Mouse (Mus musculus) duodenum, adult 2 months (tissue): Measurements from ENCODE around the gene Dcst1. TPM values are rescaled to one million over a fixed set of nuclear protein-coding genes. Genes with fewer than 3 reads are reported as not detected.

ENCODE experiments used
- polyA plus RNA-seq: library from polyadenylated mRNA; depleted of rRNA; stranded (reverse); fragments of >200 nt; gene quantifications from 2 replicates; pipeline ENCODE4 v1.2.3, GENCODE M21; 2012; ENCODE audit warnings: low replicate concordance; rRNA removed

Dcst1 gene
- polyA plus RNA-seq: 5.1 and 8.6 TPM in 2 replicates

DNA sequence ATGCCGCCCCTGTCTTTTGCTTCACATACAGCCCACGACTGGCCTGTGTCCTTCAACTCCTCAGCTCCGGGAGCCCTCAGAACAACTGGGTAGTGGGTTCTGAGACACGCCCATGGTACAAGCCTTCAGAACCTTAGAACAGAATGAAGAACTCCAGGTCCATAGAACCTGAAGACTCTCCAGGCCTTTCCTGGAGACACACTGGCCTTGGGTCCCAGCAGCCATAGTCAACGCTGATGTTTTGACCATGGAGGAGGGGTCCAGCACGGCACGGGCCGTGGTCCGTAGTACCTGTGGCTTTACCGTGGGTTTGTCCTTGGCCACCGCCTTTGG lies at the start of gene Dcst1:
Gene Dcst1, minus strand, starts transcription at position 101 of the 333 bp plus-strand sequence.

DNA sequence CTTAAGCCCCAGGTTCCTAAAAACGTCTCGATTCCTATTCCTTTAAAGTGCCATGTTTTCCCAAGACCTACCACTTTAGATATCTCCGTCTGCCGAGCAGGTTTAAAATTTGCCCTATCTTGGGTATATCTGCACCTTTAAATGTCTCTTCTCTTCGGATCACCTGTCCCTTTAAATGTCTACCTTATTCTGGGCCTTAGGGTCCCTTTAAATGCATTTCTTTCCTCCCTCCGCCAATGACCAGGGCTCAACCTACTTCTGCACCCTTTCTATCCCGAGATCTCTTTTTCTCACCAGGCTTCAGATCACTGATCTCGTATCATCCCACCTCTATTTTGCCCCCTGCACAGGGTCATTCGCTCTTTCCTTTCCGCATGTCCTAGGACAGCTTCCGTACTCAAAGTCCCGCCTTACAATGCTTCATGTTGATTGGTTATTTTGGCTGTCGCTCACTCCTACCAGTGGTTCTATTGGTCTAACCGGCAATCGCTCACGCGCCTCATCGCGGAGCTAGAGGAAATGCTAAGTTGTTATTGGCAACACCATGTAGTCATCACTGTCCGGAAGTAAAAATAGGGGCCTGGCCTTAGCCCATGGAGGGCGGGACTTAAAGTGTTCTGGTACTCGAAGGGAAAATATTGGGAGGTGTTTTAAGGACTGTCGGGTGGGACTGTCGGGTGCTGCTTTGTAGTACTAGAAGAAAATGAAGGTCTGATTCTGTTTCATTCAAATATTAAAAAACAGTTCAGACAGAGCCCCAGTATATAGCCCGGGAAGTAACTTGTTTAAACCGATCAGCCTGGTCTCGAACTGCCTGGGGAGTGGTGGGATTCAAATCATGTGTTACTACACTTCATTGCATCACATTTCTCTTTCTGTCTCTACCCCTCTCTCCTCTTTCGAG lies 46.7 kb upstream of the Dcst1 start, which contains the start of gene Flad1:
Gene Flad1, minus strand, starts transcription at position 381 of the 904 bp plus-strand sequence.

GRCm38 (mm10) chr3:89402693-89403092 lies 37.6 kb upstream of the Dcst1 start, which contains the start of gene Lenep:
Lenep (minus strand) TSS chr3:89402793.

DNA sequence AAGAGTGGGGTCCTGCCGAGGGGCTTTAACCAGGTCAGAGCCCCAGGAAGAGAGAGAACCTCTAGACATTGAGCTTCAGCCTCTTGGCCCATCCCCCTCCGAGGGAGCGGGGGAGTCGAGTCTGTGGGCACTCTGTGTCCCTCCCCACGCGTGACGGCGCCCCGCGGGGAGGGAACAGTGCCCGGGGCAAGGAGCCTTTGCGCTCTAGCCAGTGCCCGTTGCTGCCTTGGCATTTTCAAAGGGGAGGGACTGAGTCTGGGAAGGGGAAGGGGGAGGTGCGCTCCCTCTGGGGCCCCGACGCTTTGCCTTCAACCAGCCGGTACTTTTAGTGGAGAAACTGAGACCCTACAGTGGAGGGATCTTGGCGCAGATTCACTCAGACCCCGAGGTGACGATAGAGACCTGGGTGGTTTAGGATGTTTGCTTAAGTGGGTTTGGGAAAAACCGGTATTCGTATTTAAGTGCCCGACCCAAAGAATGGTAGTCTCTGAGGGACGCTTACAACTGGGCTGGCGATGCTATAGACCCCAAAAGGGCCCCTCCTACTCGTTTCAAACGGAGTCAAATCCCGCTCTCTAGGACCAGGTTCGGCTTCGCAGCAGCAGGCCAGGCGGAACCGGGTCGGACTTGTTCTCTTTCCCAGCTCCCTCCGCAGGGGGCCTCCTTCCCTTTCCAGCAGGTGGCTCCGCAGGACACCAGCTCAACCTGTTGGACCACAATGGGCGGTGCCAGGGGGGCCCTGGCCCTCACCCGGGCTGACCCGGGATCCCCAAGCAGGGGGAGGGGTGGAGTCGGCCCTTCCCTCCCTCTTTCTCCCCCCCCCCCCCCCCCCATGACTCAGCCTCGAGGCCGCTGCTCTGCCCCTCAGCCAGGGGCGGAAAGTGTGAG lies 29.2 kb upstream of the Dcst1 start, which contains the start of gene Zbtb7b:
Gene Zbtb7b, minus strand, starts transcription at position 771 of the 888 bp plus-strand sequence.

DNA sequence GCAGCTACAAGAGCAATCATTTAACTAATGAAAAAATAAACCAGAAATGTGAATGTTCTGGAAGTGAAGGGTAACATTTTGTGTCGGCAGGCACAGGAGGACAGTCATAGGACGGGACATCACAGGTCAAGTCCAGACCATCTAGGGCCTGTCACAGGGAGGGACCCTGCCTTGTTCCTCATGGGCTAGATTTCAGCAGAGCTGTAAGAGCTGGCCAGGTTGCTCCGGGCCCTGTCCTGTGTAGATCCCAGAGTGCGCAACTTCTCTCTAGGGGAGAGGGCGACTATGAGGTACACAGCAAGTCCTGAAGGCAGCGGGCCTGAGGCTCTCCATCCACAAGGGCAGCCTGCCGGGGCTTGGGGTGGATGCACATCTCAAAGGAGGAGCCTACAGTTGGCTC lies 3.4 kb downstream of the Dcst1 start, which contains the start of gene Dcst2:
Gene Dcst2, plus strand, starts transcription at position 301 of the 400 bp plus-strand sequence.

DNA sequence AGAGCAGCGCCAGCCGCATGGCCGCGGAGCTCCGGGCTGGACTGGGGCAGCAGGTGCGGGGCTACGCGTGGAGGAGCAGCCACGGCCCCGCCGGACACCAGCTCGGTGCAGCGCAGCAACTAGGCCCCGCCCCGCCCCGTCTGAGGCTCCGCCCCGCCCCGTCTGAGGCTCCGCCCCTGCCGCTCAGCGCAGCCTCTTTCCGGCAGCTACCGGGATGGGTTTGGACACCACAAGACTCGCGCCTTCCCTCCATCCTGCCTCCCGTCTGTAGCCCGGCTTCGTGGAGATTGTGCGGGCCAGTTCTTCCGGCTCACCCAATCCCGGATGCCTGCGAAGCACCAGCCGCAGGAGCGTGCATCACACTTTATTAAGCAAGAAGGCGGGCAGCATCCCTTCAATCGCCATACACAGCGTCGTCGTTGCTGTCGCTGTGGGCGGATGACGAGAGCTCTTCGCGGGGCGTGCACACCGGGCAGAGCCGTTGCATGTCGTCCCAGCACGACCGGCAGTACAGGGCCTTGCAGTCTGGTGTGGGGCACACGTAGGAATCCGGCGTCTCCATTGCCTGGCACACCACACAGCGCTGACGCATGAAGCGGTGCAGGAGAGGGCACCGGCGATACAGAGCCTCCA lies 15.1 kb downstream of the Dcst1 start, which contains the start of gene Adam15:
Gene Adam15, minus strand, starts transcription at position 128 of the 633 bp plus-strand sequence.

DNA sequence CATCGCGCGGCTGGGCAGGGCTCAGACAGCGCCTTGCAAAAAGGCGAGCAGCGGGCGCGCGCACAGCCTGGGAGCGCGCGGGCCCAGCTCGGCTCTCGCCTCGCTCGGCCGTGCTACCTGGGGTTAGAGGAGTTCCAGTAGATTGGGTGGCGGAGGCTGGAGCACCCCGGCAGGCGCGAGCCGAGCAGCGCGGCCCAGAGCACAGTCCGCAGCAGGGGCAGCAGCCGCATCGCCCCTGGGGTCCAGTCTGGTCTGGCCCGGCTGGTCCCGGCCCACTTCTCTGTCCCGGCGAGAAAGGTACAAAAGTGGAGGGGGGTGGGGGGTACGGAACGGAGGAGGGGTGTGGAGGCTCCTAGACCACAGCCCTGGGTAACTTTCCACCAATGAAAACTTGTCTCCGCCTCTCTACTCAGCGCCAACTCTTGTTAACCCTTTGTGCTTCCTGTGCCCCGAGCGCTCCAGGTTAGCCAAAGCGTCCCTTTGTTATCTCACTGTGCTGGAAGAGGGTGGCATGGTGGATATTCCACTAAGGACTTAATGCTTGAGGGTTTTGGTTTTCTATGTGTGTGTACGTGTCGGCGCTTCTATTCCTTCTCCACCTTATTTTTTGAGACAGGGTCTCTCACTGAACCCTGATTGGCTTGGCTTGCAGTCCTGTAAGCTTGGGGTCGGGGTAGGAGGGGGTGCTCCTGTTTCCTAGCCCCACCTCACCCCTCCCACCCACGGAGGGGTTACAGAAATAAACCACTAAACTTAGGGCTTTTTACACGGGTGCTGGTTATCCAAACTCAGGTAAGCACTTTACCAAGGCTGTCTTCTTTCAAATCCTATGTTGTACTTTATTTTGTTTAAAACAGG lies 27.1 kb downstream of the Dcst1 start, which contains the start of gene Efna4:
Gene Efna4, minus strand, starts transcription at position 308 of the 858 bp plus-strand sequence.

GRCm38 (mm10) chr3:89322514-89323165 lies 42.4 kb downstream of the Dcst1 start, which contains the start of gene Efna3:
Efna3 (minus strand) TSS chr3:89322965.

Other genes with a start within 250 kb of the Dcst1 start
- 528 and 535 TPM in 2 replicates for gene Pklr, start 229.1 kb downstream of the Dcst1 start, polyA plus RNA-seq
- gene Hcn3, start 205.1 kb downstream of the Dcst1 start, polyA plus RNA-seq: 0.38 and 1.6 TPM in 2 replicates
- gene Clk2, start 200.5 kb downstream of the Dcst1 start, polyA plus RNA-seq: 19.8 and 20.8 TPM in 2 replicates
- 128 and 132 TPM in 2 replicates for gene Scamp3, start 187.8 kb downstream of the Dcst1 start, polyA plus RNA-seq
- 26.9 and 30.9 TPM in 2 replicates for gene Fam189b, start 182.1 kb downstream of the Dcst1 start, polyA plus RNA-seq
- 27.8 and 49.9 TPM in 2 replicates for gene Gba, start 162.3 kb downstream of the Dcst1 start, polyA plus RNA-seq
- gene Thbs3, start 150.1 kb downstream of the Dcst1 start, polyA plus RNA-seq: 8.4 and 15.4 TPM in 2 replicates
- 192 and 239 TPM in 2 replicates for gene Mtx1, start 138.2 kb downstream of the Dcst1 start, polyA plus RNA-seq
- gene Muc1, start 136.2 kb downstream of the Dcst1 start, polyA plus RNA-seq: 1.1 and 80.2 TPM in 2 replicates
- 340 and 345 TPM in 2 replicates for gene Krtcap2, start 119.3 kb downstream of the Dcst1 start, polyA plus RNA-seq
- 2.8 and 16.7 TPM in 2 replicates for gene Trim46, start 118.9 kb downstream of the Dcst1 start, polyA plus RNA-seq
- 370 and 590 TPM in 2 replicates for gene Dpm3, start 105.9 kb downstream of the Dcst1 start, polyA plus RNA-seq
- gene Slc50a1, start 94.7 kb downstream of the Dcst1 start, polyA plus RNA-seq: 90.2 and 159 TPM in 2 replicates
- gene Efna1, start 84.1 kb downstream of the Dcst1 start, polyA plus RNA-seq: 59.5 and 87.8 TPM in 2 replicates
- 8.2 and 18.7 TPM in 2 replicates for gene Efna3, start 42.3 kb downstream of the Dcst1 start, polyA plus RNA-seq
- 14.7 and 32.5 TPM in 2 replicates for gene Efna4, start 27.2 kb downstream of the Dcst1 start, polyA plus RNA-seq
- gene Adam15, start 15.3 kb downstream of the Dcst1 start, polyA plus RNA-seq: 77.9 and 91.6 TPM in 2 replicates
- 2.5 TPM in 2 replicates for gene Dcst2, start 3.3 kb downstream of the Dcst1 start, polyA plus RNA-seq
- gene Zbtb7b, start 29.5 kb upstream of the Dcst1 start, polyA plus RNA-seq: 153 and 200 TPM in 2 replicates
- not detected in 2 replicates for gene Lenep, start 37.5 kb upstream of the Dcst1 start, polyA plus RNA-seq
- gene Flad1, start 46.6 kb upstream of the Dcst1 start, polyA plus RNA-seq: 38.8 and 45.1 TPM in 2 replicates
- gene Cks1b, start 53.1 kb upstream of the Dcst1 start, polyA plus RNA-seq: 7.2 and 7.6 TPM in 2 replicates
- gene Shc1, start 53.2 kb upstream of the Dcst1 start, polyA plus RNA-seq: 43.8 and 52.6 TPM in 2 replicates
- gene Pygo2, start 65.0 kb upstream of the Dcst1 start, polyA plus RNA-seq: 79.8 and 157 TPM in 2 replicates
- gene Pbxip1, start 71.5 kb upstream of the Dcst1 start, polyA plus RNA-seq: 34.4 and 41.9 TPM in 2 replicates
- 9.4 and 15.8 TPM in 2 replicates for gene Pmvk, start 89.3 kb upstream of the Dcst1 start, polyA plus RNA-seq
- gene Kcnn3, start 154.9 kb upstream of the Dcst1 start, polyA plus RNA-seq: 2.0 and 5.3 TPM in 2 replicates